Mouse (Mus musculus) intestine, postnatal 0 days (tissue): ENCODE measurements around the gene Smarca5. TPM values are rescaled to one million over a fixed set of nuclear protein-coding genes. Genes with fewer than 3 reads are reported as not detected.
A peak's percentile ranks its signal among the peaks of the same experiment; 100 is the strongest.

Source experiments
- ATAC-seq: fragments of 200-750 bp; cut with Nextera tagmentation; 2 replicates; pipeline ENCODE4 v1.8.0; 2017; ENCODE audit warnings: mild to moderate bottlenecking, moderate TSS enrichment, moderate library complexity
- H3K27ac ChIP-seq: fragments of 300-500 bp; sonication (generic); 2 replicates; pipeline ENCODE4 v1.5.1; 2014; ENCODE audit warnings: mild to moderate bottlenecking, low read depth, low read length, moderate library complexity
- H3K27me3 ChIP-seq: fragments of 300-500 bp; sonication (generic); replicated peaks from 2 replicates; pipeline ENCODE4 v1.6.1; 2014; ENCODE audit warnings: low read length, mixed read lengths; ENCODE audit not compliant: control insufficient read depth, insufficient read depth
- H3K36me3 ChIP-seq: fragments of 300-500 bp; sonication (generic); 2 replicates; pipeline ENCODE4 v1.6.1; 2014; ENCODE audit warnings: mild to moderate bottlenecking, moderate library complexity; ENCODE audit not compliant: control insufficient read depth, insufficient read depth
- H3K4me1 ChIP-seq: fragments of 300-500 bp; sonication (generic); replicated peaks from 2 replicates; pipeline ENCODE4 v1.6.1; 2014; ENCODE audit warnings: antibody characterized with exemption, low read length, mixed read lengths; ENCODE audit not compliant: control insufficient read depth, insufficient read depth
- H3K4me2 ChIP-seq: fragments of 300-500 bp; sonication (generic); replicated peaks from 2 replicates; pipeline ENCODE4 v1.6.1; 2014; ENCODE audit warnings: low read depth, mild to moderate bottlenecking, moderate library complexity
- H3K4me3 ChIP-seq: fragments of 300-500 bp; sonication (generic); 2 replicates; pipeline ENCODE4 v1.5.1; 2014; ENCODE audit warnings: low read depth, low read length
- H3K9ac ChIP-seq: fragments of 300-500 bp; sonication (generic); 2 replicates; pipeline ENCODE4 v1.6.1; 2014; ENCODE audit warnings: mild to moderate bottlenecking, low read depth, low read length
- H3K9me3 ChIP-seq: fragments of 300-500 bp; sonication (generic); 2 replicates; pipeline ENCODE4 v1.6.1; 2016; ENCODE audit warnings: mixed run types; ENCODE audit not compliant: control insufficient read depth
- CTCF ChIP-seq: sonication (generic); IDR thresholded peaks from 2 replicates; pipeline ENCODE4 v1.5.1; 2016; ENCODE audit warnings: low read depth, mild to moderate bottlenecking, control low read depth, antibody characterized with exemption, moderate library complexity
- WGBS: fragments of 180-500 bp; shearing (Covaris S2); extraction: QIAGEN DNeasy Blood & Tissue Kit; methylation state at CpG from one replicate; pipeline ENCODE4 v1.1.7; 2014; 5-methylcytosine and 5-hydroxymethylcytosine counted together
- polyA plus RNA-seq: library from polyadenylated mRNA; unstranded; fragments of >200 nt; fragmentation: Nextera tagmentation; extraction: Ambion mirVana; gene quantifications from 2 replicates; pipeline ENCODE4 v1.2.1, GENCODE M21; 2015

Gene Smarca5
- polyA plus RNA-seq, 1 experiment from 2014 or later = 28.2 TPM

DNA sequence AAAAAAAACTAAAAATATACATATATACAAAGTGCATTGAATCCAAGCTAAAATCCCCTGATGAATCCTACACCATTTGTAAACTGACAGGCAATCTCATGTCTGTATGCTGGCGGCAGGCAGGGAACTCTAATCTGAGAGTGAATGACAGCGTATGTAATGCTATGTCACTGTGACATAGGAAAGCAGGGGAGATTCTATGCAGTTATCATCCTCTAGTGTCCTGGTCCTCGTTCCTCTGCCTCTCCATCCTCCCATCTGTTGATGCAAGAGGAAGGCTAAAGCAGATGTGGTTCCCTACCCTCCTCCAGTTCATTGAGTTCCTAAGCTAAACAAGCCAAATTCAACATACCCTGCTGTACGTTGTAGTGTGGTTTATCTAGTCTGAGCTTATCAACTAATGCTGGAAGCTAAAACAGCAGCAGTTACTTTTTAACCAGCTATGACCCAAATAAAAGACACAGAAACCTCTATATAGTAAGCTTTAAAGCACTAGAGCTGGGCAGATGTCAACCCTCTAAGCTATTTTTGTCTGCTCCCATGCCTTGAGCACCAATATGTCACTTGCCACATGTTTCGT lies 55.5 kb downstream of the Smarca5 start:
- 43% methylated on average over 5 of the region's 5 CpGs for WGBS
- no peaks in the 10 kb centered on the region for H3K36me3 ChIP-seq
- H3K4me3 ChIP-seq = no peak overlapping the region
- H3K9me3 ChIP-seq = no peaks in the 10 kb centered on the region
- TF ChIP-seq CTCF = no peak
- no peaks in the 10 kb centered on the region for H3K27me3 ChIP-seq
- H3K9ac ChIP-seq = no peak overlapping the region
- no peak overlapping the region for H3K27ac ChIP-seq
- ATAC-seq = no peak
- H3K4me2 ChIP-seq = no peak overlapping the region
- no peaks in the 10 kb centered on the region for H3K4me1 ChIP-seq

DNA sequence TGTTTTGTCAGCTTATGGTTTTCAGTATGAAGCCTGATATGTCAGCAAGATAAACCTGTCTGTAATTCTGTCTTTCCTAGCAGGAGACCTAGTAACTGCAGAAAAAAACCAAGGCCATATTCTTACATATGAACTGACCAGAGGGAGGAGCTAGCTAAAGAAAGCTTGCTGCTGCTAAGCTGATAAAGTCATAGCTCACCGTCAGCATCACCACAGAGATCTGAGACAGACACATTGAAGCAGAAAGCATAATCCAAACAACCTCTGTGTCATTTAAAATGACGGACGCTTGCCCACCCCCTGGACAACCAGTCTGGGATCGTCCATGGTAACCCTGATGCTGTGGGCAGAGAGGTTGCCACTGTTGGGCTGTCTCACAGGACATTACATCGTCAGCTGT lies 56.7 kb downstream of the Smarca5 start:
- Histone ChIP-seq H3K27me3 (no peaks in the 10 kb centered on the region), H3K9ac (no peak overlapping the region), H3K9me3 (no peaks in the 10 kb centered on the region), H3K36me3 (no peaks in the 10 kb centered on the region), H3K4me1 (no peaks in the 10 kb centered on the region), H3K4me2 (no peak overlapping the region), H3K27ac (no peak overlapping the region), H3K4me3 (no peak overlapping the region)
- 81% methylated on average over 5 of the region's 5 CpGs for WGBS
- ATAC-seq = no peak
- no peak for TF ChIP-seq CTCF

DNA sequence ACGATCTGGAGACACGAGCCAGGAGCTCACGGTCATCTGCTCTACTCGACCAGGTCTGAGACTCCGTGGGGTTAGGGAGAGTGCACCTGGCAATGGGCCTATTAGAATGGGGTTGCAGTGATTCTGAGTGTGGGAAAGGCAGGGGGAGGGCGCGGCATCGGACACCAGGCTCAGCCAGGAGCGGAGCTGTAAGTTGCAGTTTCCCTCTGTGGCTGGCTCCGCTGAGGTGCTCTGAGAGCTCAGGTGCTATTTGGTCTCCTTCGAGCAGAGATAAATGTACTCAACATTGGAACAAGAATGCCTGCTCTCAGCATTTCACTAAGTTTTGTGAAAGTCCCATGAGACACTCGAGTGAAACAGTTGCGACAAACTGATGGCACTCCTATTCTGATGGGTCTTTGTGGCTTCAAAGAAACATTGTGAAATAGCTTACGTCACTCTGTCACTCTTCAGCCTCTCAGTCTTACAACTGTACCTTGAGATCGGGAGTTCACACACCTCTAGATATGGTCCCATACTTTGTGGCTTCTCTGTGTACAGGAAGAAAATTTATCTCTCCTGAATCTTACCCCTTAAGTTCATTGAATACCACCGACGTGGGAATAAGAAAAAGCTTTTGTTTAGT lies 69.9 kb downstream of the Smarca5 start:
- TF ChIP-seq CTCF = no peak
- Histone ChIP-seq H3K27me3 (no peaks in the 10 kb centered on the region), H3K4me1 (no peaks in the 10 kb centered on the region), H3K36me3 (no peaks in the 10 kb centered on the region), H3K9me3 (no peaks in the 10 kb centered on the region), H3K9ac (no peak overlapping the region), H3K27ac (no peak overlapping the region), H3K4me2 (peak overlapping the region; percentile 38), H3K4me3 (no peak overlapping the region)
- 54% methylated on average over 17 of the region's 17 CpGs for WGBS
- ATAC-seq = no peak

DNA sequence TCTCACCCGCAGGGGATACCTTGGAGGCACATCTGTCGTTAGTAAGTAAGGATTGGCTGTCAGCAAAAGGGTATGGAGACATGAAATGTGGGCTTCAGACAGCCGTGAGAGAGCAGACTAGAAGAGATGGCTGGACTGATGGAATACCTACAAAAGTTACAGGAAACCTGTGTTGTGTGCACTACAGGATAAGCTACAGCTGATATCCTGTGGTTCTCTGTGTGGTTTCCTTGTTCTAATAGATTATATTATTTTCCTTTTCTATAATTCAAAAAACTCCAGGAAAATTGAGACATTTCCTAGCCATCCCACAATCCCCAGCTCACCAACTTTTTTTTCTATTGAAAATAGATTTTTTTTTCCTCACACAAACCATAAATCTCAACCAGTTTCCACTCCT lies 75.8 kb downstream of the Smarca5 start:
- Histone ChIP-seq H3K9me3 (no peaks in the 10 kb centered on the region), H3K27ac (no peak overlapping the region), H3K4me3 (no peak overlapping the region), H3K36me3 (no peaks in the 10 kb centered on the region), H3K27me3 (no peaks in the 10 kb centered on the region), H3K4me1 (no peaks in the 10 kb centered on the region), H3K4me2 (no peak overlapping the region), H3K9ac (no peak overlapping the region)
- WGBS = 67% methylated on average over 3 of the region's 3 CpGs
- ATAC-seq = no peak
- no peak for TF ChIP-seq CTCF

DNA sequence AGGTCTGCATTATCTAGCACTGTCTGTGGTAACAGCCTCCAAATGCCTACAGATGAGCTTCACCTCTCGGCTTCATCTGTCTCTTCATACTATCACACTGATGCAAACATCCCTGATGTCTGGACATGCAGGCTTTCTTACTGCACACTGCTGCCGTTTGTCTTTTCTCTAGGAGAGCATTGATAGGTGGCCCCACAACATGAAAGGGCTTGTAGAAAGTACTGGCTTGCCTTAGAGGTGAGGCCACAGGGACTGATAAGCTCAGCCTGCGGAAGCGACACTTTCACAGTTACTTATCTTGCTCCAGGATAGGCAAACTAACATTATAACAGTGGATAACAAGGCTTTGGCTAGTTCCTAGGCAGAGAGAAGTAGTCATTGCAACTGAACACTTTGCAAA lies 78.2 kb downstream of the Smarca5 start:
- no peak for ATAC-seq
- Histone ChIP-seq H3K9me3 (no peaks in the 10 kb centered on the region), H3K9ac (no peak overlapping the region), H3K4me1 (no peaks in the 10 kb centered on the region), H3K4me3 (no peak overlapping the region), H3K27me3 (no peaks in the 10 kb centered on the region), H3K36me3 (no peaks in the 10 kb centered on the region), H3K4me2 (no peak overlapping the region), H3K27ac (no peak overlapping the region)
- TF ChIP-seq CTCF = no peak
- WGBS = 37% methylated on average over 4 of the region's 4 CpGs

DNA sequence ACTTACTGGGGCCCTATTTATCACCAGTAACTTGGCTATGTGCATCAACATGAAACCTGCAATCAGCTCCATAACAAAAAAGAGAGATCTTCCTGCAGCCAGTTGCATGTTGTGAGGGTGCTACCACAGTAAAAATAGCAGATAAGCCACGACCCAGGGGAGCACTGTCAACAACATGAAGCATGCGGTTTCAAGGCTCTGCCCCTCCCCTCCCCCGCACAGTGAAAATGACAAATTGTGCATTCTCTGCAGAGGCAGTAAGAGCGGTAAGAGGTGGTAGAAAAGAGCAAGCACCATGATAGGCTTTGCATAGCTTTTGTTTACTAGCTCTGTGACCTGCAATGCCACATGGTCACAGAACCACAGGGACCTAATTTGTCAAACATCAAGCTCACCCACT lies 81.7 kb downstream of the Smarca5 start:
- H3K4me1 ChIP-seq = no peaks in the 10 kb centered on the region
- no peak overlapping the region for H3K4me3 ChIP-seq
- 24% methylated on average over 4 of the region's 4 CpGs for WGBS
- no peaks in the 10 kb centered on the region for H3K27me3 ChIP-seq
- H3K4me2 ChIP-seq = no peak overlapping the region
- no peak for ATAC-seq
- no peak overlapping the region for H3K9ac ChIP-seq
- H3K27ac ChIP-seq = no peak overlapping the region
- H3K9me3 ChIP-seq = no peaks in the 10 kb centered on the region
- no peaks in the 10 kb centered on the region for H3K36me3 ChIP-seq
- TF ChIP-seq CTCF = no peak

Other genes with a start within 250 kb of the Smarca5 start
- gene Gypa, start 245.7 kb downstream of the Smarca5 start, polyA plus RNA-seq = 0.46 and 0.95 TPM in 2 replicates
- 0.07 TPM in 2 replicates for gene Frem3, start 128.4 kb downstream of the Smarca5 start, polyA plus RNA-seq
- gene Gab1, start 141.0 kb upstream of the Smarca5 start, polyA plus RNA-seq = 8.9 and 9.1 TPM in 2 replicates